Mouse (Mus musculus) embryo, embryonic 9.5 days (tissue): ENCODE measurements around the gene Cenpo.

Experiments used
- DNase-seq: peaks from one replicate; pipeline ENCODE4 v3.0.0-alpha.2; 2017; ENCODE audit errors: extremely low spot score

Cenpo gene

GRCm38 (mm10) chr12:4150936-4151335 lies 83.2 kb downstream of the Cenpo start:
- no peak for DNase-seq
